Mouse (Mus musculus) urinary bladder, postnatal 4 days (tissue): ENCODE measurements around the gene Cntfr.
"Not testable (repeated sequence)": the region's sequence is repeated elsewhere in the genome, so short reads cannot be mapped to it uniquely, and the experiment has no call there.

Experiments used
- DNase-seq, 2 experiments: peaks; one replicate each; pipeline ENCODE4 v3.0.0; 2021 to 2022; ENCODE audit warnings: low spot score in 2 of 2

Gene Cntfr

DNA sequence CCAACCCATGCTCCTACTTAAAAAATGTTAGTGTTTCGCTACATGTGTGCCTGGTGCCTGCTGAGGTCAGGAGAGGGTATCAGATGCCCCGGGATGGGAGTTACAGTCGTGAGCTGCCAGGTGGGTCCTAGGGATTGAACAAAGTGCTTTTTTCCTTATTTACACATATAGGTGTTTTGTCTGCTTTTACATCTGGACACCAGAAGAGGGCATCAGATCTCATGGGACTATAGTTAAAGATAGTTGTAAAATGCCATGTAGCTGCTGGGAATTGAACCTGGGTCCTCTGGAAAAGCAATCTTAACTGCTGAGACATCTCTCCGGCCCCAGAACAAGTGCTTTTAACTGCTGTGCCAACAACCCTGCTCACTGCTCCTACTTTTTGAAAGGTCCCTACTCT, 13.3 kb upstream of the Cntfr start:
- DNase-seq, result no peak

DNA sequence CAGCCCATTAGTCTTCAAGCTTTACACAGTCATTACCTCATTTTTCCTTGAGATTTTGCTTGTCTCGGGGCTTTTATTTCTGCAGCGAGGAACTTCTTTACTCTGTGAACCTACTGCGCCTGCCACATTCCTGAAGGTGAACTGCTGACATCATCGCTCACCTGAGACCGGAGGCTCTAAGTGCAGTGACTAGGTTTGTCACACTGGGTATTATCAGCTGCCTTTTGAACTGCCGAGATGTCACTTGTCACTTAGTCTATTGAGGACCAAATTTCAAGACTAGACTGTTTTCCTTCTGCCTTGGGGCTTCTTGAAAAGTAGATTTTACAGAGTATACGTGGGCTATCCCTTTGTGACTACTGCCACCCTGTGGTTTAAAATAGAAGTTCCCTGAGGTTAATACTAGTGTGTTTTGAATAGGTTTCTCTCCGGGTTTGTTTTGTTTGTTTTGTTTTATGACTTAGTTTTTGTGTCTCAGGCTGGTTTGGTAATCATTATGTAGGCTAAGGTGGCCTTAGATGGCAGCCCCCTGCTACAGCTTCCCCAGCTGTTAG, 11.4 kb upstream of the Cntfr start:
- DNase-seq, result no peak

DNA sequence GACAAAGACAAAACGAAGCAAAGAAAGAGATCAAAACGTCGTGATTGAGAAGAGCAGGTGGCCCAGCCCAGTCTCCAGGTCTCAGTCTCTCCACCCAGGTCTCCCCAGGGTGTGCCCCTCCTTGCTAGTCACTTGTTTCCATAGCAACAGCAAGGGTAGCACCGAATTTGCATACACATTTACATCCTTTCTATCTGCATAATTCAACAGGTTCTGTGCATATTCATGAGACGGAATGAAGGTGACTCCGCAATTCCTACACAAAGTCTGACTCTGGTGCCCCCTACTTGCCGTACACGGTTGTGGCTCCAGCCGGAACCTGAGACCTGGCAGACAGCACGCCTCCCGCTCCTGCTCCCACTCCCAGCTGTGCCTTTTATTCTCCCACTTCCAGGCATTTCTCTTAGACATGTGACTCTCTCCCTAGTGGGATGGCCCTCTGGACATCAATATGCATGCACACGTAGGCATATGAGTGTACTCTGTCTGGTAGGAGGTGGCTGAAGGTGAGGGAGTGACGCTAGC, 10.2 kb upstream of the Cntfr start:
- DNase-seq, result no peak

DNA sequence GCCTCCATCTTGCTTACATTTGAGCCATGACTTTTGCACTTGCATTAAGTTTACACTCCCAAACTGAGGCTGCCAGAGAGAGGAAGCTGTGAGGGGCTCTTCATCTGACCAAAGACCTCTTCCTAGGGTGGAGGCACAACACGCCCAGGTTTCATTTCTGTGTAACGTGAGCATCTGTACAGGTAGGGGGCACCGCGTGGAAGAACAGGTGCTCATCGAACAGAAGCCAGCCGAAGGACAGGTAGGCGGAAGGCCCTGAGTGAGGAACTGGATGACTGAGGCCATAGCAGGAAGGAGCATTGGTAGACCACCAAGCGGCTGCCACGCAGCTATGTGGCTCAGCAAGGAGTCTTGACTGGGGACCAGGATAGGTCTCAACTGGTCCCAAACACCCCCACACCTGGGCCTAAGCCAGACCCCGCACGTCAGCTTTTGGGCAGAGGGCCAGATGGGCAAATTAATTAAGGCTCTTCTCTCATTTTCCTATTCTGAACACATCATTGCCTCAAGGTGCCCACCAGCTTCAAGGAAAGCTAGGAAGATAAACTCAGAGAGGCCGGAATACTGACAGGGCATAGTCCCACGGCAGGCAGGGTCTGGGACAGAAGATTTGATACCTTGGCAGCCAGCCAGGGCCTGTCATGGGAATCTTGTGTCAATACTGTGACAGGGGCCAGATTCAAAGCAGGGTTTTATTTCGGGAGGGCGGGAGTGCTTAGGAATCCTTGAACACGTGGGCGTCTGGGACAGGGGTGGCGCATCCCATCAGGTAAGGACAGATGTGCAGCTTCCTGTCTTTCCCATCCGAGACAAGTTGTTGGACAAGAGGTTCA, 9.2 kb upstream of the Cntfr start:
- no peak for DNase-seq

DNA sequence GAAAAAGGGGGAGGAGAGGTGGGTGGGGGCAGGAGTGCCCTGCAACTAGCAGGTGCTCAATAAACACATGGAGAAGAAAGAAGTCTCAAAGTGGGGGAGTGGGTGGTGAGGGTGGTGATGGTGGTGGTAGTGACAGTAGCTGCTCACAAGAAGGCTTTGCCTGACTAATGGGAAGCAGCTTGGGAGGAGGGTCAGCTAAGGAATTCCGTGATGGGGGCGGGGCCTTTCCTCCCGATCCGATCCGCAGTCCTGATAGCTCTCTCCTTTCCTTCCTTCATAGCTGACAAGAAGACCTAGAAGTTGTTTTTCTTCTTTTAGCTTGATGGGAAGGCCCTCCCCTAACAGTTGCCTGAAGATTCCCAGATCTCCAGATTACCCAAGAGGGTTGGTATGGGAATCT, 7.8 kb upstream of the Cntfr start:
- DNase-seq, result no peak

DNA sequence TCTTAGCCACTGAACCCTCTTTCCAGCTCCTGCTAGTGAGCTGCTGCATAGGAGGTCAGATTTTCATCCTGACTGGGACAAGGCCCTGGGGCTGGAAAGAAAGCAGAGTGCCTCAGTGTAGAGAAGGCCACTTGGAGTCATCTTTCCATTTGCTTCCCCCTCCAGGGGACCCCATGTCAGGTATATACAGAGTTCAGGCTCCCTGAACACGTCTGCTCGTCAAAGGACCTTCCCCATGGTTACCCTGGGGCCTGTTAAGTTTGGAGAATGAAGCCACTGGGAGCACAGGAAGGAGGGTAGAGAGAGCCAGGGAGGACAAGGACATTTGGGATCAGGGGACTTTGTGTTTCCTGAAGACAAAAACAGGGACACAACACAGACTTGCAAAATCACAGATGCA, 5.3 kb upstream of the Cntfr start:
- DNase-seq, result not testable (repeated sequence)

DNA sequence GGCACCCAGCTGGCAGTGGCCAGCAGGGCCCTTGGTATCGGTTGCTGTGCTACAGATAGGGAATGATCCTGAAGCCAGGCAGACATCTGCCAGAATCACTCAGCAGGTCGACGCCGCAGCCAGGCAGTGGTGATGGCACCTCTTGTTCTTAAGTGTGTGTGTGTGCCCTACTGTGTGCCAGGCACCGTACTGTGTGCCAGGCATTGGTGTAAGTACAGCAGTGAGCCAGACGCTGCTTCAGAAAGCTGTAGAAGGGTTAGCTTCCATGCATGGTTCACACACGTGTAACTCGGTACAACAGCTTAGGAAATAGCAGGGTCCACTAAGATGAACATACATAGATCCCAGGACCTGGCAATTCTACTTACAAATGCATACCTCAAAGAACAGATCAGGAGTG, 3.3 kb upstream of the Cntfr start:
- not testable (repeated sequence) for DNase-seq

DNA sequence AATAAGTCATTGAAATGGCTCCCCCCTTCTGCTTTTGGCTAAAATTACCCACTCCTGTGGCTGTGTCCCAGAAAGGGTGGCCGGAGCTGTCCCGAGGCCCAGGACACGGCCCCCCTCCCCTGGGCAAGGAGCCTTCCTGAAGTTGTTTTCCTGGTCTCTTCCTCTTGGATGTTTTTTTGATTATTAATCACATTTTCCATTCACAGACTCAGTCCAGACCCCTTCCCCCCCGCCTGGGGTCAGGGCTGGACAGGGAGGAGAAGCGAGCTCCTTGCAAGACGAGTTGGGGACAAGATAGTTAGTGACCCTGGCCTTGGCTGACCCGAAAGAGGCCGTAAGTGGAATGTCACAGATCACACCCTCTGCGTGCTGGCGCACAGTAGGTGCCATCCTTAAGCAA, 2.9 kb upstream of the Cntfr start, which contains the start of gene Il11ra1:
Gene Il11ra1 (plus strand): TSS at position 207 of the 400 bp plus-strand sequence.
- DNase-seq, result not testable (repeated sequence)

DNA sequence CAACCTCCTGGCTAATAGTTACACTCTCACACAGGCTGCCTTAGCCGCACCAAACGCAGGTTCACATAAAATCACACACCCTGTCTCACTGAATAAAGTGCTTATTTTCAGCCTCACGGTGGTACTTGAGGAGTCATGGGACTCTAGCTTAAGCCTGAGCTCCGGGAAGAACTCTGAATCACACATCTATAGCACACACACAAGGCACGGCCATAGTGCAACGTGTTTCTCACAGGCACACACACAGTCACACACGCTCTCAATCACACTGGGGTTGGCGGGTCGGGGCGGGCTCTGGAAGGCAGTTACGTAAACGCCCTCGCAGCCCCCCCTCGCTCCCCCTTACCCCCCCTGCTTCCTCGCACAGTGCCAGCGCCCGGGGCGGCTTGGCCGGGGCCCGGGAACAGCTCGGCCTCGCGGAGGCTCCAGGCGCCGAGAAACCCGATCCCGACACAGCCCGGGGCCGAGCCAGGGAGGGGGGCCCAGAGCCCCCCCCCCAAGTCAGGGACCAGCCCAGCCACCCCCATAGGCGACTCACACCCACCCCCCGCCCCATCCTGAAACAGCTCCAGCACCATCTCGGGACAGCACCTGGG, 1.6 kb upstream of the Cntfr start:
- DNase-seq, result not testable (repeated sequence)

DNA sequence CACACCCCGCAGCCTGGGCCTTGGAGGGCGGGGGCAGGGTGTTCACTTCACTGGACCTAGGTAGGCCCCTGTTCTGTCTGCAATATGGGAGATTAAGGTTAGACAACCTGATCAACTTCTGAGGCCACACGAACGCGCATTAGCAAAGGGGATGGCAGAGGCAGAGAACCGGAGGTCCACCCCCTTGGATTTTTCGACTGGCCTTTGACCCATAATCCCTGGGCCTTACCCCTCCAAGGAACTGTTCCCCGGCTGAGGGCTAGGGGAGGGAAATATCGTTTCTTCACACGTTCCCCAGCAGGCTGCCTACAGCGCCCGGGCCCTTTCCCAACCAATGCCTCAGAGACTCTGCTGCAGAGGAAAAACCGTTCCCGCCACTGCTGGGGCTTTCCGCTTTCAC, 437 bp downstream of the Cntfr start:
- DNase-seq, result not testable (repeated sequence)

DNA sequence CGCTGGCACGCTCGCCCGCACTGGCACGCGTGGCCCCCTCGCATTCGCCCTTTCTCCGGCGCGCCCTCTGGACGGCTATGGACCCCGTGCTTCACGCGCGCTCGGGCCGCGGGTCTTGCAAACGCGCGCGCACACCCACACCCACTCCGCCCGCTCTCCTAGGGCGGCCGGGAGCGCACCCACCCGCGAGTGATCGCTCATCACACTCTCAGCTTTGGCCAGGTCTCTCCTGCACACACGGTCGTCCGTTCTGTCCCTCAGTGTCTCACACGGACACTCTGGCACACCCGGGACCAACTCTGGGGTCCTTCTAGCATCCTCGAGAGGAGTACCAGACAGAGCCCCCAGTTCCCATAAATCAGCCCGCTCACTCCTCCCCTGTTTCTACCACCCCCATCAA, 1.1 kb downstream of the Cntfr start:
- not testable (repeated sequence) for DNase-seq

DNA sequence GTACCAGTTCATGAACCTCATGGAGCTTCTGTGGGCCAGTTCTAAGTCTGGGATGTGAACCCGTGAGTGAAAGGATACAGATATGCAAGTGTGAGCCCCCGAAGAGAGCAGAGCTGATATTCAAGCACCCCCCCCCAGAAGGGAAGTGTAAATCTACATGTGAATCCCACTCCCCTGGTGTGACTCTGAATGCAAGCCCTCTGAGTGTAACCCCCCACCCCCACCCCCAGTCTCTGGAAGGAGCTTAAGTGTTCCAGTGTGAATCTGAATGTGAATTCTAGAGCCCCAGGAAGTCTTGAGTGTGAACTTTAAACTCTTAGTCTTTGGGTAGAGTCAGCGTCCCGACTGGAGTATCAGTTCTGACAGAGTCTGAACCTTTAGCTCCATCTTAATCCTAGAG, 3.4 kb downstream of the Cntfr start:
- DNase-seq, result not testable (repeated sequence)

DNA sequence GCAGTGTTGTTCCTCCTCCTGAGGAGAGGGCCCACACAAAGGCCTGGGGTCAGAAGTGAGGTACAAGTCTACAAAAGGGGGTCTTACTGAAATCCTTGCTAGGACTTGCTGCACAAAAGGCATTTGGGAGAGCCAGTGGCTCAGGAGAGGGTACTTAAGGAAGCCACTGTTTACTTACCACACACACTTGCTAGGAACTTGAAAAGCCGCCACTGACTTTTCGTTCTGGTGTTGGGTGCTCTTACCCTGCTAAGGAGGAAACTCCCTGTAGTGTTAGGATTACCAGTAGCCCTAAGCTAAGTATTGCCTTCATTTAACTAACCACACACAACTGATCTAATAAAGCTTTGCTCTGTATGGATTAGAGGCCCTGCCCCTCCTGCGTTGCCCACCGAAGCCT, 6.9 kb downstream of the Cntfr start:
- DNase-seq, result not testable (repeated sequence)

DNA sequence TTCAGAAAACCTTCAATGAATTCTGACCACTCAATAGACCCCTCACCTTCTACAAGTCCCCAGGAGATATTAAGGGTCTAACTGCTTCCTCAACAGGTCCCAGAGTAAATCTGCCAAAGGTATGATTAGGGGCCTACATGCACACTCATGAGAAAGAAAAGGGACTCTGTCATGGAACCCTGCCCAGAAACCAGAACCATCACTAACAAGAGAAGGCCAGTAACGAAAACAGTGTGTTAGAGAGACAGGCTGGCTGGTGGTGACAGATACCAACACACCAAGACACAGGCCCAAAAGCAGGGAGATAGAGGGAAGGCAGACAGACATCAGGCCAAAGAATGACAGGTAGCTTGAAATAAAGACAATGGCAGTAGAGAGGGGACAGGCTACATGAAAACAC, 8.3 kb downstream of the Cntfr start:
- DNase-seq, result not testable (repeated sequence)

DNA sequence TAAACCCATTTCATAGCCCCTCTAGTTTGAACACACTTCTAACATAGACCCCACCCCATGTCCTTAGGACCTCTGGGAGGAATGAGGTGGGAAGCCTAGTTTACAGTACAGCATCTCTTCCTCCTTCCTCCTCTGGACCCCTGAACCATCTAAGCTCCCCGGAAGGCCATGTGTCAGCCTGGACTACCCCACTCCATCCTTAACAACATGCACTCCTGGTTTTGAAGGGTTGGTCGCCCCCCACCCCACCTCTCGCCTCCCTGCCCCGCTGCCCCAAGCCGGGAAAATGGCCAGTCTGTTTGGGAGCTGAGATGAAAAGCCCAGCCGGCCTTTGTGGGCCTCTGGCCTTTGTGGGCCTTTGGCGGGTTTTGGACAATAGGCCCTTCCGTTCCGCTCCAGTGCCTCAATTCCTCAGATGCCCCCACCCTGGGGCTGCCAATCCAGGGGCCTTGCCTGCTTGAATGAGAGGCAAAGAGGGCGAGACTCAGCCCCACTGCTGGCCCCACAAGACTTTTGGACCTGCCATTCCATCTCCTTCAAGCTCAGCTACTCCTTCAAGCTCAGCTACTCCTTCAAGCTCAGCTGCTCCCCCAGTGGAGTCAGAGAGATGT, 10.9 kb downstream of the Cntfr start:
- DNase-seq, result not testable (repeated sequence)

DNA sequence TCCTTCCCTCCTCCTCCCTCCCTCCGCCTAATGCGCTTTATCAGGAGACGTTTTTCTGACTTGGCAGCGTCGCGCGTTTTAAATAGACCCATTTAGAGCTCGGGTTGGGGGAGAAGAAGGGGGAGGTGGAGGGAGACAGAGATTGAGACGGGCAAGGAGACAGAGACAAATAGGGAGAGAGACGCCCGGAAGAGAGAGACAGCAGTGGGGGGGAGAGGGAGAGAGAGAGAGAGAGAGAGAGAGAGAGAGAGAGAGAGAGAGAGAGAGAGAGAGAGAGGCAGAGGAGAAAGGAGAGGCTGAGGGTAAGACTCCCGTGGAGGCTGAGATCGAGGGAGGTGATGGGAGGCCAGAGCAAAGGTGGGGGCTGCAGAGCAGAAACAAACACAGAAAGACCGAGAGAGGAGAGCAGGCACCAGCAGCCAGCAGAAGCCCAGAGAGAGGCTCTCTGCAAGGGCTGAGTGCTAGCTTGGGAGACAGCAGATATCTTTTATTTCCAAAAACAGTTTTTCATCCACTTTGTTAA, 11.9 kb downstream of the Cntfr start:
- DNase-seq, result not testable (repeated sequence)

DNA sequence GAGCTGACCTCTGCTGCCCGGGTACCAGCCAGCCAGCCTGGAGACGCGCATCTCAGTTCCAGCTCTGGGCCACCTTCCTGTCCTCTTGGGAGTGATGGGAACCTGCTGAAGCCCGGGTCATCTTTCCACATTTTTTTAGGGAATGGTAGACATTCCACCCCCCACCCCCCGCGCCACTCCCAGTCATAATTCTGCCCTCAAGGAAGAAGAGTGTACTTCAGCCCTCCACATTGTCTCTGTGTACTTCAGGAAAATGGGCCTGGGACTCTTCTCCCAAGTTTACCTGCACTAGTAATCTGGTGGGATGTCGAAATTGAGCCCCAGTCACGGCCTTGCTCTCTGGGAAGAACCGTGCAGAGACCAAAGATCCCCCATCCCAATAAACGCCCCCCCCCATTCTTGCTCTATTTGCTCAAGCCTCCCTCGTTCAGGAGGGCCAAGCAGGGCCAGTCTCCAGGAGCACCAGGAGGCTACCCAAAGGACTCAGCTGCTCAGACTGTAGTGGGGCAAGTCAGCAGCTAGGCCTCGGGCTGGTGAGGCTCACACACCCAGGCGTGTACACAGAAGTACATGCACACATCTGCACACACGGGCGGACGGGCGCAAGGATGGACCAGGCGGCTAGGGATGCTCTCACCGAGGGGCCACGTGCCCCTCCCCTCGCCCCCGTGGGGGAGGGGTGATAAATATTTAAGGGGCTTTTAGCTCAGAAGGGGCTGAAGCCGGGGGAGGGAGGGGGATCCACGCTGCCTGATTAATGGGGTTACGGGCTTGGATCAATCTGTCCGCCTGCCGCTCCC, 12.6 kb downstream of the Cntfr start:
- DNase-seq, result not testable (repeated sequence)

DNA sequence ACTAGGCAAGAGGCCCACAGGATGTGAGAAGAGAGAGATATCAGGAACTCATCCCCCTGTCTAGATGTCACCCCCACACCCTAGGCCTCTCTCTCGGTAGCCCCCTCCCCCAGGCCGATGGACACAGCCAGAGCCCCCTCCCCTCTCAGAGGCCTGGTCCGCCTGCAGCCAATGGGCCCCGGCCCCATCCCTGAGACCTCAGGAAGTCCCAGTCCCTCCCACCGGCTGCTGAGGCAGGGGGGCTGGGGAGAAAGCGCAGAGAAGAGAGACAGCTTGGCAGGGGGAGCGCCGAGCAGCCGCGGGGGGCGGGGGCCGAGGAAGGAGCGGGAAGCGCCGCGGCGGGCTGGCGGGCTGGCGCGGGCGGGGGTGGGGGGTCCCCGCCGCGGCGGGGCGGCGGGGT, 13.6 kb downstream of the Cntfr start:
- not testable (repeated sequence) for DNase-seq

DNA sequence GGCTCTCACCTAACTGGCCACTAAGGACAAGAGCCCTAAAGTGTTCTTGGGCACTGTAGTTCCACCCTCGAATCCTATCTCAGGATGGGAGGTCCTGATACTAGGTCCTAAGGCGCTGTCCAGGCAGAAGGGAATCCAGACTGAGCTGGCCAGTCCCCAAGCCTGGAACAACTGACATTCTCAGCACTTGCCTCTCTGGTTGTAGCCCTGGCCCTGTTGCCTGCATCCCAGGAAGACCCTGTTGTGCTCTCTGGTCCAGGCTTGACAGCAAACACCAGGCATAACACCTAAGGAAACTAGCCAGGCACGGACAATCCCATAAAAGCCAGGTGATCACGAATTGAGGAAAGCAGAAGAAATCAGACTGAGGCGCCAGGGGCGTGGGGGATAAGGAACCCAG, 14.1 kb downstream of the Cntfr start:
- no peak for DNase-seq

DNA sequence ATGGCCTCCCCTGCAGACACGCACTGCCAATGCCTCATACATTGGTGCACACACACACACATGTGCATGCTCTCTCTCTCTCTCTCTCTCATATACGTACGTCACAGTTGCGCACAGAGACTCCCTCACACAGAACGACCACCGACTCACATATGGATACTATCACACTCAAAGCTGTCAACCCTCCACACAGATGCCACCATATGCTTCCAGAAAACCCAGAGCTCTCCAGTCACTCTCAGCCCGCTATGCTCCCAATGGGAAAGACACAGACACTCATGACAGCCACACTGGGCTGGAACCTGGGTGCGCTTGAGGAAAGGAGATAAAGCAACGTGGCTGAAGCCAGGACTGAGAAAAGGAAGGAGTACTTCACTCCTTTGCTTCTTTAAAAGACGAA, 14.9 kb downstream of the Cntfr start:
- DNase-seq, result no peak

DNA sequence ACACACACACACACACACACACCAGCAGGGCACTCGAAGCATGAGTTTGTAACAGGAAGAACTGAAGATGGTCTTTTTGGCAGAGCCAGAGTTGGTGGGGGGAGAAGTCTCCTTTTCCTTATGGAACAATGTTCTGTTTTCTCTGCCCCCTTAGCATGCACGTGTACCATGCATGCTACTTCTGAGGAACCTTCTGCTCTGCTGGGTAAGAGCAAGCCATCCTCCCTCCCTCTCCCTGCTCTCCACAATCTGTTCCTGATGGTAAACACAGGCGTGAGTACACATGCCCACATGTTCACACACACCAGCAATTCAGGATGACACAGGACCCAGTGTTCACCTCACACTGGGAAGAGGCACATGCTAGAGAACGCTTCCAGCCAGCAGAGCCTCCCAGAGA, 15.7 kb downstream of the Cntfr start:
- DNase-seq, result no peak
